ENCODE assay signal across 8 mouse cellular contexts in genomic region chr2:154604156-154604555, GRCm38 (mm10). TPM values are rescaled to one million over a fixed set of nuclear protein-coding genes. Genes with fewer than 3 reads are reported as not detected.
A peak's percentile ranks its signal among the peaks of the same experiment; 100 is the strongest.
DNase-seq lines count a peak whose midpoint lies in the region; ATAC-seq and TF ChIP-seq lines count a peak whose summit lies in the region.

No protein-coding gene starts in this region.

- no peak for TF ChIP-seq CTCF in kidney, adult 2 months (conservative IDR thresholded peaks at IDR 0.05; ENCODE audit: insufficient read depth, insufficient read length, low read depth, low read length)
- no peak for TF ChIP-seq CTCF in intestine, postnatal 0 days (IDR thresholded peaks at IDR 0.05; ENCODE audit: low read depth)

- no peak for DNase-seq in kidney, adult 2 months
- DNase-seq in kidney, postnatal 4 days, result no peak
- no peak for DNase-seq in embryonic facial prominence, embryonic 11.5 days (ENCODE audit: low spot score)
- no peak for DNase-seq in left cerebral cortex, postnatal 10 days (ENCODE audit: extremely low spot score in 1 of 2, low spot score in 2 of 2)
- DNase-seq in cerebellum, adult 18-20 months, result no peak
- no peak for DNase-seq in adrenal gland, adult 2 months

- no peak for ATAC-seq in embryonic facial prominence, embryonic 11.5 days (replicated peaks; ENCODE audit: insufficient number of reproducible peaks, low FRiP score, low TSS enrichment, low read depth)
- ATAC-seq in intestine, postnatal 0 days, result no peak
- ATAC-seq in neural tube, embryonic 13.5 days (ENCODE audit: low read depth), result no peak

- intact Hi-C loops in left cerebral cortex, postnatal 10 days (cut with DNase I), result no loop called here

- WGBS in kidney, adult 2 months, result 18% methylated on average over 7 of the region's 7 CpGs
- 37% methylated on average over 7 of the region's 7 CpGs for WGBS in embryonic facial prominence, embryonic 11.5 days
- 24% methylated on average over 7 of the region's 7 CpGs for WGBS in intestine, postnatal 0 days
- 37% methylated on average over 7 of the region's 7 CpGs for WGBS in neural tube, embryonic 13.5 days

- H3K36me3 ChIP-seq in kidney, adult 2 months (ENCODE audit: control insufficient read depth, insufficient read depth, low read length), result no peaks in the 10 kb centered on the region
- H3K36me3 ChIP-seq in embryonic facial prominence, embryonic 11.5 days (replicated peaks; ENCODE audit: control insufficient read depth, insufficient read depth, low read depth, low read length), result no peaks in the 10 kb centered on the region
- no peaks in the 10 kb centered on the region for H3K36me3 ChIP-seq in intestine, postnatal 0 days (ENCODE audit: control insufficient read depth, insufficient read depth)
- H3K36me3 ChIP-seq in neural tube, embryonic 13.5 days, result no peaks in the 10 kb centered on the region

- H3K9me3 ChIP-seq in embryonic facial prominence, embryonic 11.5 days (replicated peaks; ENCODE audit: control insufficient read depth, low read length), result no peaks in the 10 kb centered on the region
- H3K9me3 ChIP-seq in intestine, postnatal 0 days (ENCODE audit: control insufficient read depth), result no peaks in the 10 kb centered on the region
- H3K9me3 ChIP-seq in neural tube, embryonic 13.5 days, result no peaks in the 10 kb centered on the region

- H3K4me3 ChIP-seq in kidney, adult 2 months (ENCODE audit: insufficient read depth, low read depth, low read length), result peak overlapping the region; percentile 43
- H3K4me3 ChIP-seq in embryonic facial prominence, embryonic 11.5 days (ENCODE audit: low read depth, low read length), result peak overlapping the region; percentile 18
- H3K4me3 ChIP-seq in intestine, postnatal 0 days (ENCODE audit: low read depth, low read length), result peak overlapping the region; percentile 78
- H3K4me3 ChIP-seq in neural tube, embryonic 13.5 days, result peak overlapping the region; percentile 57

- peak overlapping the region; percentile 39 for H3K4me2 ChIP-seq in embryonic facial prominence, embryonic 11.5 days (ENCODE audit: low read depth, low read length)
- H3K4me2 ChIP-seq in intestine, postnatal 0 days (replicated peaks; ENCODE audit: low read depth), result peak overlapping the region; percentile 81
- peak overlapping the region; percentile 74 for H3K4me2 ChIP-seq in neural tube, embryonic 13.5 days

- H3K27ac ChIP-seq in kidney, adult 2 months (ENCODE audit: insufficient read depth, low read depth, low read length), result peak overlapping the region; percentile 64
- H3K27ac ChIP-seq in embryonic facial prominence, embryonic 11.5 days (replicated peaks; ENCODE audit: low read depth, low read length), result no peak overlapping the region
- no peak overlapping the region for H3K27ac ChIP-seq in intestine, postnatal 0 days (ENCODE audit: low read depth, low read length)
- H3K27ac ChIP-seq in neural tube, embryonic 13.5 days (replicated peaks), result no peak overlapping the region

- H3K4me1 ChIP-seq in kidney, adult 2 months (ENCODE audit: control insufficient read depth, insufficient read depth, low read length), result peaks cover 12% of the 10 kb centered on the region; the same call in 1 of the 2 replicates
- H3K4me1 ChIP-seq in embryonic facial prominence, embryonic 11.5 days (ENCODE audit: control insufficient read depth, insufficient read depth, low read length), result no peaks in the 10 kb centered on the region
- 0 out of 2 replicates have a peak, but pooled peaks cover 4% of the 10 kb centered on the region for H3K4me1 ChIP-seq in intestine, postnatal 0 days (replicated peaks; ENCODE audit: control insufficient read depth, insufficient read depth, low read length)
- peaks cover 17% of the 10 kb centered on the region for H3K4me1 ChIP-seq in neural tube, embryonic 13.5 days (replicated peaks)

- TF ChIP-seq POLR2A in kidney, adult 2 months (IDR thresholded peaks at IDR 0.05; ENCODE audit: low read depth, low read length), result no peak

- H3K9ac ChIP-seq in embryonic facial prominence, embryonic 11.5 days (replicated peaks; ENCODE audit: low read length), result no peak overlapping the region
- peak overlapping the region; percentile 40; the same call in 1 of the 2 replicates for H3K9ac ChIP-seq in intestine, postnatal 0 days (ENCODE audit: low read depth, low read length)
- H3K9ac ChIP-seq in neural tube, embryonic 13.5 days, result 0 out of 2 replicates have a peak overlapping the region, but pooled peaks have one; percentile 47

- no peaks in the 10 kb centered on the region for H3K27me3 ChIP-seq in kidney, adult 2 months (replicated peaks; ENCODE audit: control insufficient read depth, insufficient read depth, low read length)
- no peaks in the 10 kb centered on the region for H3K27me3 ChIP-seq in embryonic facial prominence, embryonic 11.5 days (ENCODE audit: control insufficient read depth, insufficient read depth, low read length)
- H3K27me3 ChIP-seq in intestine, postnatal 0 days (replicated peaks; ENCODE audit: control insufficient read depth, insufficient read depth, low read length), result no peaks in the 10 kb centered on the region
- H3K27me3 ChIP-seq in neural tube, embryonic 13.5 days, result peaks cover 10% of the 10 kb centered on the region

RNA-seq across cellular contexts. Expression of gene Pxmp4, which starts 0.6 kb away (rescaled TPM):
- 118 and 138 TPM in 2 replicates for polyA plus RNA-seq in kidney, adult 2 months (2012; rRNA removed)
- polyA plus RNA-seq in embryonic facial prominence, embryonic 11.5 days (2014; fragmentation: Nextera tagmentation; extraction: Ambion mirVana), result 13.6 and 15.8 TPM in 2 replicates
- polyA plus RNA-seq in intestine, postnatal 0 days (2015; fragmentation: Nextera tagmentation; extraction: Ambion mirVana), result 62.5 and 66.6 TPM in 2 replicates
- 13.6 and 16.1 TPM in 2 replicates for polyA plus RNA-seq in neural tube, embryonic 13.5 days (2015; fragmentation: Nextera tagmentation; extraction: Ambion mirVana)
- 10 to 100 TPM; 17.4 to 18.6 TPM for total RNA-seq in left cerebral cortex, postnatal 10 days (2021)
- total RNA-seq in adrenal gland, adult 2 months (2021), result 10 to 100 TPM; 34.7 to 36.6 TPM
- polyA plus RNA-seq in adrenal gland, adult 2 months (2012; rRNA removed), result 48.1 and 55.5 TPM in 2 replicates

RNA-seq across cellular contexts. Expression of gene Zfp341, which starts 8.9 kb away (rescaled TPM):
- polyA plus RNA-seq in kidney, adult 2 months (2012; rRNA removed), result 4.9 and 5.3 TPM in 2 replicates
- polyA plus RNA-seq in embryonic facial prominence, embryonic 11.5 days (2014; fragmentation: Nextera tagmentation; extraction: Ambion mirVana), result 0.60 and 1.1 TPM in 2 replicates
- polyA plus RNA-seq in intestine, postnatal 0 days (2015; fragmentation: Nextera tagmentation; extraction: Ambion mirVana), result 0.17 and 0.44 TPM in 2 replicates
- polyA plus RNA-seq in neural tube, embryonic 13.5 days (2015; fragmentation: Nextera tagmentation; extraction: Ambion mirVana), result 1.0 and 2.0 TPM in 2 replicates
- 10 to 100 TPM; 14.3 to 14.7 TPM for total RNA-seq in left cerebral cortex, postnatal 10 days (2021)
- total RNA-seq in adrenal gland, adult 2 months (2021), result 1 to 10 TPM; 3.0 to 3.6 TPM
- polyA plus RNA-seq in adrenal gland, adult 2 months (2012; rRNA removed), result 5.9 and 7.2 TPM in 2 replicates

RNA-seq across cellular contexts. Expression of gene 4930519P11Rik, which starts 9.1 kb away (rescaled TPM):
- polyA plus RNA-seq in kidney, adult 2 months (2012; rRNA removed), result 0.57 and 0.86 TPM in 2 replicates
- polyA plus RNA-seq in embryonic facial prominence, embryonic 11.5 days (2014; fragmentation: Nextera tagmentation; extraction: Ambion mirVana), result not detected in 2 replicates
- polyA plus RNA-seq in intestine, postnatal 0 days (2015; fragmentation: Nextera tagmentation; extraction: Ambion mirVana), result 0.26 TPM in 1 of 2 replicates, not detected in the other
- 1.0 TPM in 1 of 2 replicates, not detected in the other for polyA plus RNA-seq in neural tube, embryonic 13.5 days (2015; fragmentation: Nextera tagmentation; extraction: Ambion mirVana)
- not detected for total RNA-seq in left cerebral cortex, postnatal 10 days (2021)
- total RNA-seq in adrenal gland, adult 2 months (2021), result under 1 TPM in 1 of 2 experiments, not detected in 1; 0.66 TPM
- polyA plus RNA-seq in adrenal gland, adult 2 months (2012; rRNA removed), result 1.1 and 2.5 TPM in 2 replicates

RNA-seq across cellular contexts. Expression of gene E2f1, which starts 34.5 kb away (rescaled TPM):
- 3.6 and 4.1 TPM in 2 replicates for polyA plus RNA-seq in kidney, adult 2 months (2012; rRNA removed)
- 7.2 and 8.6 TPM in 2 replicates for polyA plus RNA-seq in embryonic facial prominence, embryonic 11.5 days (2014; fragmentation: Nextera tagmentation; extraction: Ambion mirVana)
- 5.5 and 5.9 TPM in 2 replicates for polyA plus RNA-seq in intestine, postnatal 0 days (2015; fragmentation: Nextera tagmentation; extraction: Ambion mirVana)
- polyA plus RNA-seq in neural tube, embryonic 13.5 days (2015; fragmentation: Nextera tagmentation; extraction: Ambion mirVana), result 6.0 and 6.3 TPM in 2 replicates
- total RNA-seq in left cerebral cortex, postnatal 10 days (2021), result 10 to 100 TPM; 12.2 to 12.6 TPM
- total RNA-seq in adrenal gland, adult 2 months (2021), result 1 to 10 TPM; 7.4 to 8.7 TPM
- polyA plus RNA-seq in adrenal gland, adult 2 months (2012; rRNA removed), result 12.3 and 14.9 TPM in 2 replicates

RNA-seq across cellular contexts. Expression of gene Necab3, which starts 45.5 kb away (rescaled TPM):
- 1.5 and 1.8 TPM in 2 replicates for polyA plus RNA-seq in kidney, adult 2 months (2012; rRNA removed)
- 1.7 and 2.2 TPM in 2 replicates for polyA plus RNA-seq in embryonic facial prominence, embryonic 11.5 days (2014; fragmentation: Nextera tagmentation; extraction: Ambion mirVana)
- 0.29 and 0.58 TPM in 2 replicates for polyA plus RNA-seq in intestine, postnatal 0 days (2015; fragmentation: Nextera tagmentation; extraction: Ambion mirVana)
- 11.5 and 17.4 TPM in 2 replicates for polyA plus RNA-seq in neural tube, embryonic 13.5 days (2015; fragmentation: Nextera tagmentation; extraction: Ambion mirVana)
- 10 to 100 TPM; 59.5 to 63.2 TPM for total RNA-seq in left cerebral cortex, postnatal 10 days (2021)
- 1 to 10 TPM; 1.5 to 1.6 TPM for total RNA-seq in adrenal gland, adult 2 months (2021)
- polyA plus RNA-seq in adrenal gland, adult 2 months (2012; rRNA removed), result 3.3 and 4.3 TPM in 2 replicates

Comparison
In these comparisons a context has a peak if more than half of its experiments do, and no peak if none do; other contexts are left out.
1. H3K4me3 ChIP-seq: peak in every context shown above with its lines; median percentile 78 in intestine, postnatal 0 days; 57 in neural tube, embryonic 13.5 days; 43 in kidney, adult 2 months; 18 in embryonic facial prominence, embryonic 11.5 days.